Mouse (Mus musculus): ENCODE data around the gene Gcdh. TPM values are rescaled to one million over a fixed set of nuclear protein-coding genes. Genes with fewer than 3 reads are reported as not detected.

The Gcdh gene
- polyA plus RNA-seq, 1 experiment from 2014 or later, result 39.1 TPM

DNA sequence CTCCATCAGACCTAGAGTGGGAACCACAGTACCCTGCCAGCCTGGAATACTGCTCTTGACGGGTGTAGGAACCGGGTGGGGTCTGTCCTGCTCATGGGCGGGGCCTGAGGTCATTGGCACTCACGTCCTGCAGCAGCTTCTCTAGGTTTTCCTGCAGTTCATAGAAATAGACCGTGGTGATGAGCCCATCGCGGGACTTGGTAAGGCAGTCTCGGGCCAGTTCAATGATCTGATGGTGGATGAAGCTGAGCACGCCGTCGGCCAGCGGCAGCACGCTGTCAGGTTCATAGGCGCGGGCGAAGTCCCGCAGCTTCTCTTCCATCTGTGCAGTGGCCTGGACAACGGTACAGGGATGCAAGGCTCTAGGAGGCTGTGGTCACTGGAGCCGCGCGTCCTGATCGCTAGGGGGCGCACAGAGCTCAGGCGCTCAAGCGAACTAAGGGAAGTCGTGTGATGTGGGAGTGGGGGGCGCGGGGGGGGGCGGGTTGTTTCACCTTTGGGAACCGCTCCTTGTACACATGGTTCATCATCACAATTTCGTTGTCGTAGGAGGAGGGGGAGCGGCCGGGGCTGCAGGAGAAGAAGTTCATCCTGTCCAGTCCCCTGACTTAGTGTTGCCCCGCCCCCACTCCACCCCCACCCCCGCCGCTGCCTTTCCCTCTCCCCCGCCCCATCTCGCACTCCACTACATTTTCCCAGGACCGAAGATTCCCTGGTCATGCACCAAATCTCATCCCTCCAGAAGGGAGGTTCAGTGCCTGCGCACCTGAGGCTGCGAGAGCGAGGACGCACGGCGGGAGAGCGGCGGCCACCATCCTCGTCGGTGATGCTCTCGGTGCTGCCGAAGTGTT is 35.0 kb upstream of the Gcdh start:
- Histone ChIP-seq H3K9ac (replicated peaks; ENCODE audit: low read depth, low read length) (peak overlapping the region; percentile 30; the same call in 1 of the 2 replicates), H3K27ac (ENCODE audit: low read length) (no peak overlapping the region), H3K4me3 (replicated peaks; ENCODE audit: low read length) (peak overlapping the region; percentile 35), H3K9me3 (ENCODE audit: control insufficient read depth, low read length) (no peaks in the 10 kb centered on the region), H3K4me2 (ENCODE audit: low read length) (peak overlapping the region; percentile 55), H3K36me3 (ENCODE audit: control insufficient read depth, insufficient read depth) (peaks cover 13% of the 10 kb centered on the region), H3K4me1 (replicated peaks; ENCODE audit: control insufficient read depth, insufficient read depth, low read length) (peaks cover 11% of the 10 kb centered on the region), H3K27me3 (replicated peaks; ENCODE audit: control insufficient read depth, insufficient read depth, low read length) (no peaks in the 10 kb centered on the region)
- 2% methylated on average over 51 of the region's 52 CpGs for WGBS
- peak; percentile 76 for ATAC-seq

DNA sequence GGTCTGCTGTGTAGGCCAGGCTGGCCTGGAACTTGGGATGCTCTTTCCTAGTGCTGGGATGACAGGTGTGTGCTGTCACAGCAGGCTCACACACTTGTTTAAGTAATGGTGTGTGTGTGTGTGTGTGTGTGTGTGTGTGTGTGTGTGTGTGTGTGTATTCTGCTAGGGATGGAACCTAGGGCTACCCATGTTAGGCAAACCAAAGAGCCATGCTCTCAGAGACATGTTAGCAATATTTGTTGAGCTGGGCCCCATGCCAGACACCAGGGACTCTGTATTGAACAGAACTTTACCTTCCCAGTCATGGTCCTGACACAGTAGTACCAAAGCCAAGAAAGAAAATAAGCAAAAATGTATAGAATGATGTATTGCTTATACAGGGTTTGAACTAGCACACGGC is 33.8 kb upstream of the Gcdh start:
- Histone ChIP-seq H3K4me1 (replicated peaks; ENCODE audit: control insufficient read depth, insufficient read depth, low read length) (peaks cover 9% of the 10 kb centered on the region), H3K4me2 (ENCODE audit: low read length) (no peak overlapping the region), H3K4me3 (replicated peaks; ENCODE audit: low read length) (no peak overlapping the region), H3K27ac (ENCODE audit: low read length) (no peak overlapping the region), H3K36me3 (ENCODE audit: control insufficient read depth, insufficient read depth) (peaks cover 15% of the 10 kb centered on the region), H3K27me3 (replicated peaks; ENCODE audit: control insufficient read depth, insufficient read depth, low read length) (no peaks in the 10 kb centered on the region), H3K9me3 (ENCODE audit: control insufficient read depth, low read length) (no peaks in the 10 kb centered on the region), H3K9ac (replicated peaks; ENCODE audit: low read depth, low read length) (no peak overlapping the region)
- ATAC-seq, result no peak
- 97% methylated on average over 1 of the region's 1 CpGs for WGBS

DNA sequence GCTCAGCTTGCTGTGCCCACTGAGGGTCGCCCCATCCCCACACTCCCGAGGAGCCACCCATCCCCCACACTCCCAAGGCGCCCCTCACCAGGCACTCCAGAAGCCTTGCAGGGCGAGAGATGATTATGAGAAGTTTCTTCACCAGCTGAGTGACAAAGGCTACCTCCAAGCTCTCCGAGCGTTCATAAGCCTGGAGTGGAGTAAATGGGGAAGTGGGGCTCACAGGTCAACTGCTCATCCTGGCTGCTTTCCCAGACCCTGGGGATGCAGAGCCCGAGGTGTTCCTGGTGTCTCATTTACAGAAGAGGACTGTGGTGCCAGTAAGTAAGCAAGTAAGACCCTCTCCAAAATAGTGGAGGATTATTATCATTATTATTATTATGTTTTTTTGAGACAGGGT is 31.8 kb upstream of the Gcdh start:
- Histone ChIP-seq H3K36me3 (ENCODE audit: control insufficient read depth, insufficient read depth) (peaks cover 33% of the 10 kb centered on the region), H3K9me3 (ENCODE audit: control insufficient read depth, low read length) (no peaks in the 10 kb centered on the region), H3K27me3 (replicated peaks; ENCODE audit: control insufficient read depth, insufficient read depth, low read length) (no peaks in the 10 kb centered on the region), H3K9ac (replicated peaks; ENCODE audit: low read depth, low read length) (no peak overlapping the region), H3K4me3 (replicated peaks; ENCODE audit: low read length) (no peak overlapping the region), H3K27ac (ENCODE audit: low read length) (no peak overlapping the region), H3K4me1 (replicated peaks; ENCODE audit: control insufficient read depth, insufficient read depth, low read length) (peaks cover 9% of the 10 kb centered on the region), H3K4me2 (ENCODE audit: low read length) (no peak overlapping the region)
- no peak for ATAC-seq
- WGBS, result 76% methylated on average over 7 of the region's 7 CpGs

DNA sequence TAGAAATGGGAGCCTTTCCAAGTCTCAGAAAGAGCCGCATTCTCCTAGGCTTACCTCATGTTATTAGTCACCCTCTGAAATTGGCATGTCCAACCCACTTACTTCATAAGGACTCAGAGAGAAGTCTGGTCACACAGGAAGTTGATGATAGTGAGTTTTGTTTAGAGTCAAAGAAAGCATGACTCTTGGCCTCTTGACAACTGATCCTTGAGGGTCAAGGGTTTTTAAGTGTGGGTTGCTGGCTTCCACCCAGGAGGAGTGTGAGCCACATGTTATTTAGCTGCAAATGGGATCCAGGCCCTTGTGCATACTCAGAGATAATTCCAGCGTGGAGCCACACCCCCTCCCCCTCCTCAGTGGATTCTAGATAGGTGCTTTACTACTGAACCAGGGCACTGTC is 27.9 kb upstream of the Gcdh start:
- no peaks in the 10 kb centered on the region for H3K4me1 ChIP-seq (replicated peaks; ENCODE audit: control insufficient read depth, insufficient read depth, low read length)
- H3K9ac ChIP-seq (replicated peaks; ENCODE audit: low read depth, low read length), result no peak overlapping the region
- H3K4me3 ChIP-seq (replicated peaks; ENCODE audit: low read length), result no peak overlapping the region
- no peak for ATAC-seq
- no peak overlapping the region for H3K27ac ChIP-seq (ENCODE audit: low read length)
- peaks cover 47% of the 10 kb centered on the region for H3K36me3 ChIP-seq (ENCODE audit: control insufficient read depth, insufficient read depth)
- no peaks in the 10 kb centered on the region for H3K9me3 ChIP-seq (ENCODE audit: control insufficient read depth, low read length)
- WGBS, result 88% methylated on average over 2 of the region's 2 CpGs
- H3K27me3 ChIP-seq (replicated peaks; ENCODE audit: control insufficient read depth, insufficient read depth, low read length), result no peaks in the 10 kb centered on the region
- no peak overlapping the region for H3K4me2 ChIP-seq (ENCODE audit: low read length)

DNA sequence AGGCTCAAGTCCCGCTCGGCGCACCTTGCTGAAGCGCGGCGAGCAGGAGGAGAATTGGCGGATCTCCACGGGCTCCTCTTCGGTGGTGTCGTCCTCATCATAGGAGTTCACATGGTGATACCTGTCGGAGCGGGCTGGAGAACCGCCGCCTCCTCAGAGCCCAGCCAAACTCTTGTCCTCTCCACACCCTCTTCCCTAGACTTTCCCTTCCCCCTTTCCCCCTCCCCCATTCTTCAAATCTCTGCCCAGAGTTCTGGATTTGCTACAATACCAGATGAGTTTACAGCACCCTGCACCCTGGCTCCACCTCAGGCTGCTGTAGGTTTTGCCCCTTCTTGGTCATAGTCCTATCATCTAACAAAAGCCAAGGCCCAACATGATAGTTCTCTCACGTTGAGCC is 24.9 kb upstream of the Gcdh start:
- no peak for ATAC-seq
- H3K27me3 ChIP-seq (replicated peaks; ENCODE audit: control insufficient read depth, insufficient read depth, low read length), result 0 out of 2 replicates have a peak, but pooled peaks cover 2% of the 10 kb centered on the region
- 96% methylated on average over 15 of the region's 15 CpGs for WGBS
- H3K4me2 ChIP-seq (ENCODE audit: low read length), result no peak overlapping the region
- no peak overlapping the region for H3K27ac ChIP-seq (ENCODE audit: low read length)
- no peaks in the 10 kb centered on the region; the same call in 1 of the 2 replicates for H3K4me1 ChIP-seq (replicated peaks; ENCODE audit: control insufficient read depth, insufficient read depth, low read length)
- no peaks in the 10 kb centered on the region for H3K9me3 ChIP-seq (ENCODE audit: control insufficient read depth, low read length)
- H3K9ac ChIP-seq (replicated peaks; ENCODE audit: low read depth, low read length), result no peak overlapping the region
- peaks cover 58% of the 10 kb centered on the region for H3K36me3 ChIP-seq (ENCODE audit: control insufficient read depth, insufficient read depth)
- H3K4me3 ChIP-seq (replicated peaks; ENCODE audit: low read length), result no peak overlapping the region

DNA sequence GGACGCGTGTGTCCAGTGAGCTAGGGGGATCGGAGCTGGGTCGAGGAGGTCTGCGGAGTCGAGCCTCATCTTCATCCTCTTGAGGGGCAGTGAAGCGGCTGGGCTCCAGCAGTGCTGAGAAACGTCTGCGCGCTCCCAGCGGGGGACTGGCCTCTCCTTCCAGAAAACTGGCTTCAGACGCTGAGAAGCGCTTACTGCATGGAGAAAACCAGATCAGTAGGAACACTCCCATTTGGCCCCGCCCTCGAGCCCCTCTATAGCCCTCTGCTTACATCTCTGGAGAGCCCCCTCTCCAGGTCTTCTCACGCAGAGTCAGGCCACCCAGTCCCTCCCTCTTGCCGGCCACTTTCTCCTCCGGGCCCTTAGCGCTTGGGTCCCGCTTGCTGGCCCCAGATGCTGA is 24.1 kb upstream of the Gcdh start:
- no peak overlapping the region for H3K9ac ChIP-seq (replicated peaks; ENCODE audit: low read depth, low read length)
- ATAC-seq, result no peak
- no peaks in the 10 kb centered on the region for H3K9me3 ChIP-seq (ENCODE audit: control insufficient read depth, low read length)
- H3K36me3 ChIP-seq (ENCODE audit: control insufficient read depth, insufficient read depth), result peaks cover 63% of the 10 kb centered on the region
- H3K4me1 ChIP-seq (replicated peaks; ENCODE audit: control insufficient read depth, insufficient read depth, low read length), result peaks cover 6% of the 10 kb centered on the region
- WGBS, result 26% methylated on average over 20 of the region's 20 CpGs
- no peak overlapping the region for H3K27ac ChIP-seq (ENCODE audit: low read length)
- H3K27me3 ChIP-seq (replicated peaks; ENCODE audit: control insufficient read depth, insufficient read depth, low read length), result 0 out of 2 replicates have a peak, but pooled peaks cover 2% of the 10 kb centered on the region
- no peak overlapping the region for H3K4me2 ChIP-seq (ENCODE audit: low read length)
- no peak overlapping the region for H3K4me3 ChIP-seq (replicated peaks; ENCODE audit: low read length)

DNA sequence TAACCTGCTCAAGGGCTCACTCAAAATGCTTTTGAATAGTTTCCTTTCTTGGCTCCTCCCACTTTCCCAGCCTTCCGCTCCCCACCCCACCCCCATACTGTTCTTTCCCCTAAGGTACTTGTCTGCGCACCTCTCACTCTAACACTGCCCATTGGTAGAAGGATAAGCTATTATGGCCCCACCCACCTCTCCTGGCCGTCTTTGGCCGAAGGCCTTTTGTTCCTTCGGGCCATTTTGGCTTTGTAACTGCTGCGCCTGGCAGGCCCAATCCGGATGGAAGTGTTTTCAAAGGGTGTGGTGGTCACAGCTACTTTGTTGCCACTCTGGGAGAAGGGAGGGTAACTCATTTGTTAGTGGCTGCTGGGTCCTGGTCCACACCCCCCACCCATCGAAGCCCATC is 21.5 kb upstream of the Gcdh start:
- Histone ChIP-seq H3K9ac (replicated peaks; ENCODE audit: low read depth, low read length) (no peak overlapping the region), H3K36me3 (ENCODE audit: control insufficient read depth, insufficient read depth) (peaks cover 54% of the 10 kb centered on the region), H3K4me3 (replicated peaks; ENCODE audit: low read length) (no peak overlapping the region), H3K27ac (ENCODE audit: low read length) (no peak overlapping the region), H3K4me2 (ENCODE audit: low read length) (no peak overlapping the region), H3K4me1 (replicated peaks; ENCODE audit: control insufficient read depth, insufficient read depth, low read length) (peaks cover 8% of the 10 kb centered on the region), H3K27me3 (replicated peaks; ENCODE audit: control insufficient read depth, insufficient read depth, low read length) (0 out of 2 replicates have a peak, but pooled peaks cover 2% of the 10 kb centered on the region), H3K9me3 (ENCODE audit: control insufficient read depth, low read length) (no peaks in the 10 kb centered on the region)
- 87% methylated on average over 8 of the region's 8 CpGs for WGBS
- ATAC-seq, result no peak

DNA sequence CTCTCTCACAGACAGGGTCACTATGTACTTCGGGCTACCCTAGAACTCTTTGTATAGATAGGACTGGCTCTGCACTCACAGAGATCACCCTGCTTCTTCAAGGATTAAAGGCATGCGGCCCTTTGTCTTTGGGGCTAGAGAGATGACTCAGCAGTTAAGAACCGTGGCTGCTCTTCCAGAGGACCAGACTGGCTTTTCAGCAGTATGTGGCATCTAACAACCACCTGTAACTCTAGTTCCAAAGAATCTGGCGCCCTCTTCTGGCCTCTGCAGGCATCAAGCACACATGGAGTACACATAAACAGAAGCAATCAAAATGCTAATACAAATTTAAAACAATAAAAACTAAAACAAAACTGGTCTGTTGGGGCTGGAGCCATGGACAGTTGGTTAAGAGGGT is 20.2 kb upstream of the Gcdh start:
- 0 out of 2 replicates have a peak, but pooled peaks cover 2% of the 10 kb centered on the region for H3K27me3 ChIP-seq (replicated peaks; ENCODE audit: control insufficient read depth, insufficient read depth, low read length)
- H3K4me3 ChIP-seq (replicated peaks; ENCODE audit: low read length), result no peak overlapping the region
- ATAC-seq, result no peak
- peaks cover 9% of the 10 kb centered on the region for H3K4me1 ChIP-seq (replicated peaks; ENCODE audit: control insufficient read depth, insufficient read depth, low read length)
- H3K9me3 ChIP-seq (ENCODE audit: control insufficient read depth, low read length), result no peaks in the 10 kb centered on the region
- peaks cover 43% of the 10 kb centered on the region for H3K36me3 ChIP-seq (ENCODE audit: control insufficient read depth, insufficient read depth)
- no peak overlapping the region for H3K9ac ChIP-seq (replicated peaks; ENCODE audit: low read depth, low read length)
- H3K27ac ChIP-seq (ENCODE audit: low read length), result no peak overlapping the region
- WGBS, result 34% methylated on average over 4 of the region's 4 CpGs
- no peak overlapping the region for H3K4me2 ChIP-seq (ENCODE audit: low read length)

DNA sequence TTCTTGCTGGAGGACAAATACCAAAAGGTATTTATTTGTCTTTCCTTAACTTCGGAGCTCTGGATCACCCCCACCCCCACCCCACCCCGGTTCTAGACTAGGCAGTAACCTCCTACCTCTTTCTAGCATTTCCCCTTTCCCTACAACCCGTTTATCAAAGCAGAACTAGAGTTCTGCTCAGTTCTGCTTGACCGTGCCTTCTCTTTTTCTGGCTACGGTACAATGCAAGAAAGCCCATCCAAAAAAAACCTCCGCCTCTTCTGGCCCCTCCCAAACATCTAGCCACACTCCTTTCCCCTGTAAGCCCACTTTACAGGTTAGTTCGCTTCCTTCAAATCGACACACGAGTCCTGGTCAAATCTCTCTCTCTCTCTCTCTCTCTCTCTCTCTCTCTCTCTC is 19.8 kb upstream of the Gcdh start:
- WGBS, result 17% methylated on average over 9 of the region's 9 CpGs
- peak overlapping the region; percentile 25 for H3K4me3 ChIP-seq (replicated peaks; ENCODE audit: low read length)

More for the DNA sequence above, 19.8 kb upstream of the Gcdh start:
- Histone ChIP-seq H3K4me1 (replicated peaks; ENCODE audit: control insufficient read depth, insufficient read depth, low read length) (peaks cover 13% of the 10 kb centered on the region), H3K9ac (replicated peaks; ENCODE audit: low read depth, low read length) (no peak overlapping the region; the same call in 1 of the 2 replicates), H3K27me3 (replicated peaks; ENCODE audit: control insufficient read depth, insufficient read depth, low read length) (0 out of 2 replicates have a peak, but pooled peaks cover 2% of the 10 kb centered on the region), H3K9me3 (ENCODE audit: control insufficient read depth, low read length) (no peaks in the 10 kb centered on the region), H3K27ac (ENCODE audit: low read length) (no peak overlapping the region), H3K36me3 (ENCODE audit: control insufficient read depth, insufficient read depth) (peaks cover 43% of the 10 kb centered on the region), H3K4me2 (ENCODE audit: low read length) (peak overlapping the region; percentile 49)
- ATAC-seq, result no peak

All from forebrain, embryonic 16.5 days (tissue).